Mouse (Mus musculus) thymus, adult 2 months (tissue): Measurements from ENCODE around the gene Tlk2. TPM values are rescaled to one million over a fixed set of nuclear protein-coding genes. Genes with fewer than 3 reads are reported as not detected.

ENCODE experiments used
- DNase-seq: peaks from one replicate; pipeline ENCODE4 v3.0.0; 2021
- H3K27ac ChIP-seq: fragments of 200-500 bp; 2 replicates; pipeline ENCODE4 v1.5.1; 2012; ENCODE audit warnings: low read length, control low read depth; ENCODE audit not compliant: control insufficient read depth, insufficient read depth
- H3K27me3 ChIP-seq: fragments of 200-500 bp; 2 replicates; pipeline ENCODE4 v1.6.1; 2012; ENCODE audit warnings: mild to moderate bottlenecking, low read length, moderate library complexity, mixed read lengths; ENCODE audit not compliant: control insufficient read depth, insufficient read depth
- H3K36me3 ChIP-seq: fragments of 200-500 bp; 2 replicates; pipeline ENCODE4 v1.6.1; 2012; ENCODE audit warnings: mild to moderate bottlenecking, low read length, moderate library complexity; ENCODE audit not compliant: control insufficient read depth, insufficient read depth
- H3K4me1 ChIP-seq: fragments of 200-500 bp; replicated peaks from 2 replicates; pipeline ENCODE4 v1.6.1; 2012; ENCODE audit warnings: low read length; ENCODE audit not compliant: control insufficient read depth, insufficient read depth
- H3K4me3 ChIP-seq: fragments of 200-500 bp; 2 replicates; pipeline ENCODE4 v1.5.1; 2012; ENCODE audit warnings: mild to moderate bottlenecking, low read length, control low read depth, moderate library complexity; ENCODE audit not compliant: control insufficient read depth, insufficient read depth
- CTCF ChIP-seq: fragments of 200-500 bp; IDR thresholded peaks from 2 replicates; pipeline ENCODE4 v1.5.1; 2012; ENCODE audit warnings: mild to moderate bottlenecking, control low read depth, low read length, moderate library complexity, borderline replicate concordance; ENCODE audit not compliant: control insufficient read depth, poor library complexity, insufficient read depth; ENCODE audit errors: extremely low read depth
- POLR2A ChIP-seq: fragments of 200-500 bp; IDR thresholded peaks from 2 replicates; pipeline ENCODE4 v1.6.1; 2012; ENCODE audit warnings: mild to moderate bottlenecking, low read length, control low read depth, moderate library complexity; ENCODE audit not compliant: control insufficient read depth, poor library complexity, insufficient read depth; ENCODE audit errors: extremely low read depth
- WGBS: fragments of 180-500 bp; shearing (Covaris S2); methylation state at CpG from one replicate; pipeline ENCODE4 v1.1.7; 2018; 5-methylcytosine and 5-hydroxymethylcytosine counted together
- polyA plus RNA-seq: library from polyadenylated mRNA; depleted of rRNA; stranded (reverse); fragments of >200 nt; gene quantifications from 2 replicates; pipeline ENCODE4 v1.2.3, GENCODE M21; 2012

The Tlk2 gene
- polyA plus RNA-seq, 1 experiment: 31.6 TPM

DNA sequence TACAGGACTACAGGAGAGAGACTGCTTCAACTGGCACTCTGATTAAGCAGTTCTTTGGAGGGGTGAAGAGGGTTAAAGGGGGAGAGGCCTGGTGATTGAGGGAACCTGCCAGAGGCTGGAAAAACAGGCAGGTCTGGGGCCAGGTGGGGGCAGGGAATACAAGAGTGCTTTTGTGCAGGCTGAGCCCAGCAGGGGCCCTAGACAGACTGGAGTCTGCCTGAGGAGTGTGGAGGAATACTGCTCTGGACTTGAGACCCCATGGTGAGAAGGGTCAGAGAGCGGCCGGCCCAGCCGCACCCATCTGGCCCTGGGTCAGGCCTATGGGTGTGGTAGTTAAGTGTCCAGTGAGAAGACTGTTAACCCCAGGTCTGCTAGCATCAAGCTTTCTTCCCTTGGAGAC is 107.1 kb downstream of the Tlk2 start:
- no peak for DNase-seq
- no peaks in the 10 kb centered on the region for H3K27me3 ChIP-seq
- no peak overlapping the region for H3K4me3 ChIP-seq
- no peak for TF ChIP-seq CTCF
- no peak for TF ChIP-seq POLR2A
- H3K4me1 ChIP-seq: no peaks in the 10 kb centered on the region
- H3K27ac ChIP-seq: no peak overlapping the region
- peaks cover 27% of the 10 kb centered on the region for H3K36me3 ChIP-seq
- 89% methylated on average over 3 of the region's 3 CpGs for WGBS

DNA sequence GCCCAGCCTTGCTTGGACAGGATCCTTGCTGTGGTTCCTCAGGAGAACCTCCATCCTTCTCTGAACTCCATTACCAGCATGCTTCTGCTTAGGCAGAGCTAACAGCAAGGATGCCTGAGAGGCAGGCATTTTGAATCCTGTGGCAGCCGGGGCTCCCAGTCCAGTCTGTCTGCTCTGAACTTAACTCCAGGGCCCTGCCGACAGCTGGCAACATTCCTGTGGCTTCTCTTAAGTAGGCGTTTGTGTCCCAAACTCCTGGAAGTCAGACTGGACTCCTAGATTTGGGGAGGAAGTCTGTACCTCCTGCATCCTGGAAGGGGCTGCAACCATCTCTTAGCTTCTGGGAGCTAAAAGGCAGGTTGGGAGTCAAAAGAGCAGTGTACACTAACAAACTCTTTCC is 110.8 kb downstream of the Tlk2 start:
- H3K27me3 ChIP-seq: peaks cover 7% of the 10 kb centered on the region
- no peak overlapping the region for H3K27ac ChIP-seq
- DNase-seq: no peak
- WGBS: 85% methylated on average over 3 of the region's 3 CpGs
- peaks cover 6% of the 10 kb centered on the region for H3K36me3 ChIP-seq
- H3K4me1 ChIP-seq: no peaks in the 10 kb centered on the region
- H3K4me3 ChIP-seq: no peak overlapping the region
- TF ChIP-seq CTCF (no peak), POLR2A (no peak)

DNA sequence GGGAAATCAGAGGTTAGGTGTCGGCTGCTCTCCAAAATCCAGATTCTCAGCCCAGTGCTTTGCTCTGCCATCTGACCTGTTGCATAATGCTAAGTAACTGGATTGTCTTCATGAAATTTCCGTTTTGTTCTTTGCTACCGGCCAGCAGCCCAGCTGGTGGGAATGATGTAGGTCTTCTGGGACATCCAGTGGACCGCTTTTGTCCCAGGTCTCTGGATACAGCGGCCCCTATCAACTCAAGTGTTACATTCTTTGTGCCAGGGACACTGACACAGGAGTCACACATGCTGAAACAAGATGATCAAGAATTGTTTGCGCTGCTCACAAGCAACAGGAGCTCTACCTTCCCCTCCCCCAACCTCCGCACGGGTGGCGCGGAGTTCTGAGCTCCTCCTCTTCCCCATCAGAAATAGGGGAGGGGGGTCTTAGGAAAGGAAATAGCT is 113.1 kb downstream of the Tlk2 start:
- 40% methylated on average over 10 of the region's 10 CpGs for WGBS
- TF ChIP-seq CTCF (no peak), POLR2A (no peak)
- Histone ChIP-seq H3K4me1 (no peaks in the 10 kb centered on the region), H3K27ac (no peak overlapping the region), H3K36me3 (no peaks in the 10 kb centered on the region; the same call in 1 of the 2 replicates), H3K4me3 (no peak overlapping the region), H3K27me3 (peaks cover 7% of the 10 kb centered on the region)
- no peak for DNase-seq

DNA sequence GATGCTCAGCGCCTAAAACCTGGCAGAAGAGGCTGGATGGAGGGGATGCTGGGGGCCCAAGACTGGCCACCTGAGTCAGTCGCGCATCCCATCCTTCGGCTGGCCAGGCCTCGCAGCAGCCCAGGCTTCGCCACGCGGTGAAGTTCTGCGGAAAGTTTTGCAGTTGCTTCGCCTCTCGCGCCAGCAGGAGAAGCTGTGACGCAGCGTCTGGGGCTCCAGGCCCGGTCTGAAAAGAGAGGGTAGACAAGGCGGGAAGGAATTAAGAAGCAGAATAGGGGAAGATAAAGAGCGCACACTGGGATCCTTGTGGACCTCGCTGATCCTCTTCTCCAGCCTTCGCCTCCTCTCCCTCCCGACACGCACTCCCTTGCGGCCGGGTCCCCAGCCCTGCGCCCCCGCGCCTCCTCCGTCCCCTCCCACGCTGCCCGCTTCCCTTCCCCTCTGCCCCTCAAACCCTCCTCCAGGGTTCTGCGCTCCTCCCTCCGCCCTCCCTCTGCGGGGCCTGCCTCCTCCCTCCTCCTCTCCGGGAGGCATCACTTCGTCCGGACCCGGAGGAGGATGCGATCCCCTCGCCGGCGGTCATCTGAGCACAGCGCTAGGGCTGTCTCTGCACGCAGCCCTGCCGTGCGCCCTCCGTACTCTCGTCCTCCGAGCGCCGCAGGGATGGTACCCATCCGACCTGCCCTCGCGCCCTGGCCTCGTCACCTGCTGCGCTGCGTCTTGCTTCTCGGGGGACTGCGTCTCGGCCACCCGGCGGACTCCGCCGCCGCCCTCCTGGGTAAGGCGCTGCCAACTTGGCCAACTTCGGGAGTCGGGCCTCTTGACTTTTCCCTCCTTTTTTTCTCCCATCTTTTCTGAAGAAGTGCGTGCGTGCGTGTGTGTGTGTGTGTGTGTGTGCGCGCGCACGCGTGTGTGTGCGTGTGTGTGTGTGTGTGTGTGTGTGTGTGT is 113.8 kb downstream of the Tlk2 start, which contains the start of gene Mrc2:
Gene Mrc2 (plus strand): TSS at position 520 of the 948 bp plus-strand sequence.
- TF ChIP-seq POLR2A (no peak), CTCF (no peak)
- DNase-seq: no peak
- no peaks in the 10 kb centered on the region for H3K36me3 ChIP-seq
- no peaks in the 10 kb centered on the region for H3K4me1 ChIP-seq
- peaks cover 7% of the 10 kb centered on the region for H3K27me3 ChIP-seq
- WGBS: 2% methylated on average over 67 of the region's 75 CpGs
- no peak within 1 kb of the TSS for H3K27ac ChIP-seq
- no peak within 1 kb of the TSS for H3K4me3 ChIP-seq

DNA sequence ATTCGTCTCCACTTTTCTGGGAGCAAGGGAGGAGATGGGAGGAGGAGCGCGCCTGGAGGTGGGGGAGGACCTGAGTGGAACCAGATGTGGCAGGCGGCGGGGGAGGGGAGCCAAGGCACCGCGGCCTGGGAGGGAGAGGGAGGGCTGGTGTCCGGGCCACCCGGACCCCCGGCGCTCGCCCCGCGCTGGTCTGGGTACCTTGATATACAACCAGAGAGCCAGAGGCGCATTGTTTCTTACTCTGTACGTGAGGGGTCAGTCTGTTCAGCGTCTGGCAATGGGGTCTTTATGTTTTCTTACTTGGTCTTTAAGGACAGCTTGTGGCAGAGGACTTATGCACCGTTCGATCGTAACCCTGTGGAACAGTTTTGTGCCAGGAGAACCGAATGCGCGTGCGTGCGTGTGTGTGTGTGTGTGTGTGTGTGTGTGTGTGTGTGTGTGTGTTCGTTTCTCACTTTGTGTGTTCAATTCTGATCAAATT is 114.5 kb downstream of the Tlk2 start:
- no peak for TF ChIP-seq POLR2A
- Histone ChIP-seq H3K4me1 (no peaks in the 10 kb centered on the region), H3K4me3 (no peak overlapping the region), H3K36me3 (no peaks in the 10 kb centered on the region), H3K27ac (no peak overlapping the region), H3K27me3 (peaks cover 7% of the 10 kb centered on the region)
- 10% methylated on average over 26 of the region's 26 CpGs for WGBS
- DNase-seq: no peak

DNA sequence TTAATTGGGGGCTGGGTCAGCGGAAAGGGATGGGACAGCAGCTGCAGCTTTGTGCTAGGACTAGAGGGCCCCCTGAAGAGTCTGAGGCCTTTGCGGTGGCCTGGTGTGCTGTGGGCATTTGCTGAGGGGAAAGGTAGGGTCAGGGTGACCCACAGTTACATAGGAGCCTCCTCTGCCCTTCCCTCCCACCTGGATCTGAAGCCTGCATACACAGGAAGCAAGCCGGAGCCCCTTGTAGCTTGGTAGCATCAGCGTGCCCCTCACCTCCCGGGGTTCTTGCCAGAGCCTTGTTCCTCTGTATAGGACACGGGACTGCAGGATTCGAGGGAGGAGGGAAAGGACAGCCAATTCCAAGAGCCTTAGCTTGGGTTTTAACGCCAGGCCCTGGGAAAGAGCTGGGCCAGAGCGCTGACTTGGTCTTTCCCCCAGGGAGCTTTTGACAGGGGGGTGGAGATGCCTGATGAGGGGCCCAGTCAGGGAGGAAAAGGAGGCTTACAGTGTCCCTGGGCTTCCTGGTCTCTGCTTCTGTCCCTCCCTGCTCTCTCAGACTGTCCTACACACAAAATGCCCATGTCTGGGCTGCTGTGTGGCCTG is 115.4 kb downstream of the Tlk2 start:
- H3K27ac ChIP-seq: no peak overlapping the region
- TF ChIP-seq CTCF (no peak), POLR2A (no peak)

DNA sequence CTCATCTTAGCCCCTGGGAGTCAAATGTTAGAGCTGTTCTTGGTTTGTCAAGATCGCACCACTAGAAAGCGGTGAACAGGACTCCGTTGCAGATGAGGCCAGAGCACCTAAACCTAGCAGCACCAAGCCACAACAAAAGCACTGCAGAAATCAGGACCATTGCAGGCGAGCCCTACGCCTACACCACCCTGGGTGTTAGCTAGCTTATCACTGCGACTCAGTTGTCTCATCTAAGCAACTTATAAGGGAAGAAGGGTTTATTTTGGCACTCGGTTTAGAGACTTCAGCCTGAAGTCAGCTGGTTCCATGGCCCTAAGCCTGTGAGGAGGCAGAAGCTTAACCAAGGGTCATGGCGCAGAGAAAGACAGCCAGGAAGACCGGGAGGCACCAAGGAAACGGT is 117.5 kb downstream of the Tlk2 start:
- Histone ChIP-seq H3K27ac (no peak overlapping the region), H3K36me3 (no peaks in the 10 kb centered on the region), H3K27me3 (peaks cover 7% of the 10 kb centered on the region), H3K4me1 (no peaks in the 10 kb centered on the region), H3K4me3 (no peak overlapping the region)
- no peak for DNase-seq
- 93% methylated on average over 10 of the region's 10 CpGs for WGBS
- TF ChIP-seq CTCF: no peak
- no peak for TF ChIP-seq POLR2A

More for the DNA sequence above, 115.4 kb downstream of the Tlk2 start:
- Histone ChIP-seq H3K36me3 (no peaks in the 10 kb centered on the region), H3K4me1 (no peaks in the 10 kb centered on the region), H3K27me3 (peaks cover 7% of the 10 kb centered on the region), H3K4me3 (no peak overlapping the region)
- 57% methylated on average over 9 of the region's 9 CpGs for WGBS
- DNase-seq: no peak
